Mouse (Mus musculus) olfactory bulb, adult 2 months (tissue): ENCODE measurements at regions not wholly inside any gene's neighbourhood (a gene's known extent, or its start where the extent isn't known, plus 50 kb on each side); places are given as distances from the start of the nearest gene placed in this dataset.

ENCODE experiments used
- H3K27ac ChIP-seq: fragments of 200-500 bp; 2 replicates; pipeline ENCODE4 v1.5.1; 2012; ENCODE audit warnings: low read depth, low read length; ENCODE audit not compliant: insufficient read depth
- H3K4me1 ChIP-seq: fragments of 200-500 bp; 2 replicates; pipeline ENCODE4 v1.6.1; 2012; ENCODE audit warnings: low read length; ENCODE audit not compliant: control insufficient read depth, insufficient read depth
- H3K4me3 ChIP-seq: fragments of 200-500 bp; 2 replicates; pipeline ENCODE4 v1.5.1; 2012; ENCODE audit warnings: mild to moderate bottlenecking, low read depth, low read length, moderate library complexity; ENCODE audit not compliant: insufficient read depth
- CTCF ChIP-seq: fragments of 200-500 bp; IDR thresholded peaks from 2 replicates; pipeline ENCODE4 v1.5.1; 2012; ENCODE audit warnings: low read depth, mild to moderate bottlenecking, low read length, moderate library complexity; ENCODE audit not compliant: insufficient read depth
- POLR2A ChIP-seq: fragments of 200-500 bp; IDR thresholded peaks from 2 replicates; pipeline ENCODE4 v1.6.1; 2012; ENCODE audit warnings: mild to moderate bottlenecking, low read depth, low read length, moderate library complexity; ENCODE audit not compliant: insufficient read depth
- WGBS: fragments of 180-500 bp; shearing (Covaris S2); methylation state at CpG from one replicate; pipeline ENCODE4 v1.1.7; 2018; 5-methylcytosine and 5-hydroxymethylcytosine counted together

DNA sequence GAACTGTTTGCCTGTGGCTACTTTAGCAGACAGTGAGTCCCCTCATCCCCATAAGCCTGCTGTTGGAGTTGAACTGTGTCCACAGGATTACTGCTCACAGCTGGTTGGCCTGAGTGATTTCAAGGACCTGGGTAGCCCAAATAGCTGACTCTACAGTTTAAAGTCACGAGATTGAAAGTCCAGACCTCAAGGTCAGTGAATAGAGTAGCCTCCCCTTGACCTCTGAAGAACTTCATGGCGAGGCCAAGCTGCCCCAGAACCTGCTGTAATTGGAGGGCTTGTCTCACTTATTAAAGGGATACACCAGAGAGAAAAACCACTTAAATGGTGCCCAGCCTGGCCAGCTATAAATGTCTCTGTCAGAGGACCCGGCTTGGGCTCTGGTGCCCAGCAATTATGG is 97.7 kb upstream of the Zbtb40 start:
- TF ChIP-seq CTCF, result no peak
- Histone ChIP-seq H3K4me3 (no peak overlapping the region), H3K27ac (no peak overlapping the region), H3K4me1 (peaks cover 3% of the 10 kb centered on the region; the same call in 1 of the 2 replicates)
- 93% methylated on average over 3 of the region's 3 CpGs for WGBS

DNA sequence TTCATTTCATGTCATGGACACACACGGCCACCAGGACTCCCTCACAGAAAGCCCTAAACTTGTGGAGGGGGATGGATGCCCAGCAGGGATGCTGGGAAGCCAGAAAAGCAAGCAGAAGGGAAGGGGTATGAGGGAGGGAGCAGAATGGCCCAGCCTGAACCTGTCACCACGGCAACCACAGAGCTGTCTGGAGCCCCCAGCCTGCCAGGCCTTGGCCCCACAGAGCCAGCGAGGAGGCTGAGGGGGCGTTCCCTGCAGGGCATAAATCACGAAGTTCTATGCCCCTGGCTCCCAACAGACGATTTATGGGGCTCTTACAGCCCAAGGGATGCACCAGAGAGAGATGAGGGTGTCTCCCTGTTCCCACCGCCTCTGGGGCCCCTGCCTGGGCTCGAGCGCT is 93.7 kb upstream of the Zbtb40 start:
- Histone ChIP-seq H3K4me3 (no peak overlapping the region), H3K4me1 (peaks cover 3% of the 10 kb centered on the region; the same call in 1 of the 2 replicates), H3K27ac (no peak overlapping the region)
- 40% methylated on average over 9 of the region's 9 CpGs for WGBS
- TF ChIP-seq CTCF (no peak), POLR2A (no peak)

GRCm38 (mm10) chr4:137139051-137139705 is 90.6 kb upstream of the Zbtb40 start:
- Histone ChIP-seq H3K27ac (no peak overlapping the region), H3K4me1 (peaks cover 3% of the 10 kb centered on the region; the same call in 1 of the 2 replicates), H3K4me3 (no peak overlapping the region)
- TF ChIP-seq CTCF (no peak), POLR2A (no peak)
- WGBS, result 89% methylated on average over 17 of the region's 17 CpGs

DNA sequence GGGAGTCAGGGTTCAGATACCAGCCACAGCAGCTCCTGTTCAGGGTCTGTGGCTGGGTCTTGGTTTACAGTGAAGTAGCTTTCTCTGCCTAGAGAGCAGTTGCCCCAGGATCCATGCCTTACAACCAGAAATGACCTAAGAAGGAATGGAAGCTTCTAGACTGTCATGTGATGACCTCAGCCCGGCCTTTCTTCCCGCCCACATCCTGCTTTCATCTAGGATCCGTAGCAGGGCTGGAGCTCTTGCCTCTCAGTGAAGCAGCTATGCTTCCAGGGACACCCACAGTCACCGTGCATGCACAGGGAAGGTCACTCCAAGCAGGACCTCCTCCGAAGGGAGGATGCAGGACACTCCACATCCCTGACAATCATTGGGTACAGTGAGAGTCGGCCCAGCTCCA is 89.5 kb upstream of the Zbtb40 start:
- 82% methylated on average over 6 of the region's 6 CpGs for WGBS
- H3K27ac ChIP-seq, result no peak overlapping the region
- no peak overlapping the region for H3K4me3 ChIP-seq
- TF ChIP-seq POLR2A (no peak), CTCF (no peak)
- peaks cover 6% of the 10 kb centered on the region; the same call in 1 of the 2 replicates for H3K4me1 ChIP-seq

- H3K27ac ChIP-seq, result no peak overlapping the region
- no peak overlapping the region for H3K4me3 ChIP-seq
- H3K4me1 ChIP-seq, result 0 out of 2 replicates have a peak, but pooled peaks cover 3% of the 10 kb centered on the region
- TF ChIP-seq POLR2A, result no peak
- WGBS, result 75% methylated on average over 4 of the region's 4 CpGs
These were observed 87.7 kb upstream of the Zbtb40 start for GRCm38 (mm10) chr4:137136313-137136712.

- 0 out of 2 replicates have a peak, but pooled peaks cover 3% of the 10 kb centered on the region for H3K4me1 ChIP-seq
- WGBS, result 75% methylated on average over 8 of the region's 8 CpGs
- TF ChIP-seq CTCF, result no peak
- TF ChIP-seq POLR2A, result no peak
- H3K4me3 ChIP-seq, result no peak overlapping the region
- H3K27ac ChIP-seq, result no peak overlapping the region
These were observed 87.2 kb upstream of the Zbtb40 start for GRCm38 (mm10) chr4:137135792-137136191.

DNA sequence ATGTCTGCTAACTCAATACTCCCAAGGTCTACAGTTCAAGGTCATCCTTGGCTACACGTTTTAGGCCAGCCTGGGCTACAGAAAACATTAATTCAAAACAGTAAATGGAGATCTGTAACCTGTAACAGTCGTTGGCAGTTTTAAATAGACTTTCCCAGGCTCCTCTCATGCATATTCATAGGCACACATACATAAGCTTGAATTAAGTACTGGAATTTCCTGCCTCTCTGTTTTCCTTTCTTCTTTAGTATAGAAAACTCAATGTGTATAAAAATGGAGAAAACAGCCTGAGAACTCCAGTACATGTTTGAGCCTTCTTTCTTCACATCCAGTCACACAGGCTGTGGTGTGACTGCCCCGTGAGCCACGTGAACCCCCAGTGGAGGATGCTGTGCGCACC is 86.0 kb upstream of the Zbtb40 start:
- 0 out of 2 replicates have a peak, but pooled peaks cover 3% of the 10 kb centered on the region for H3K4me1 ChIP-seq
- no peak overlapping the region for H3K27ac ChIP-seq
- 66% methylated on average over 5 of the region's 5 CpGs for WGBS
- H3K4me3 ChIP-seq, result no peak overlapping the region
- TF ChIP-seq CTCF, result no peak
- TF ChIP-seq POLR2A, result no peak

- 0 out of 2 replicates have a peak, but pooled peaks cover 3% of the 10 kb centered on the region for H3K4me1 ChIP-seq
- 65% methylated on average over 13 of the region's 13 CpGs for WGBS
- TF ChIP-seq CTCF (no peak), POLR2A (no peak)
- H3K27ac ChIP-seq, result no peak overlapping the region
- no peak overlapping the region for H3K4me3 ChIP-seq
These were observed 85.2 kb upstream of the Zbtb40 start for GRCm38 (mm10) chr4:137133789-137134188.

DNA sequence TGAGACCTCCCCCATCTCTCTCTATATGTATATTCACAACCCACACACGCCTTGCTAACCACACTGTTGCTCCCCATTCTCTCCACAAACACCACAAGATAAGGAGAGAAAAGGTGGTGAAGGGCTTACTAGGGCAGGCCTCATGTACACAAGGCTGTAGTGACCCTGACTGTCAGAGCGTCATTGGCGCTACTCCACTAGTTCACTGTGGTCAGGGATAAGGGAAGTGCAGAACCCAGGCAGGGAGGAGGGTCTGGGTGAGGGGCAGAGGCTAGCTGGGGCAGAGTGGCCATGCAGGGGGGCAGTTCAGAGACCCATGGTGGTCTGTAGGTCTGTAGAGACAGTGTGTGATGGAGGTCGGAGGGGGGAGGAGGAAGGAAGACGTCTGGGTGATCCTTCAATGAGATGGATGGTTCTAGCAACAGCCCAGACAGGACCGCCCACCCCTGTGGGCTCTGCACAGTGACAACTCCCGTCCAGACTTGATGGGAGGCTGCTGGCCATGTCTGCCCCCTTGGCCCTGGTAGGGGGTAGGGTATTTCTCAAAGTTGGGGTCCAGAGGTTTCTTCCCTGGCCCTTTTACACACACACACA is 82.1 kb upstream of the Zbtb40 start:
- 77% methylated on average over 7 of the region's 7 CpGs for WGBS
- Histone ChIP-seq H3K4me3 (no peak overlapping the region), H3K4me1 (0 out of 2 replicates have a peak, but pooled peaks cover 3% of the 10 kb centered on the region), H3K27ac (no peak overlapping the region)
- no peak for TF ChIP-seq CTCF
- TF ChIP-seq POLR2A, result no peak

GRCm38 (mm10) chr4:137128152-137128551 is 79.6 kb upstream of the Zbtb40 start:
- Histone ChIP-seq H3K27ac (no peak overlapping the region), H3K4me1 (no peaks in the 10 kb centered on the region), H3K4me3 (no peak overlapping the region)
- TF ChIP-seq POLR2A (no peak), CTCF (no peak)
- 76% methylated on average over 15 of the region's 15 CpGs for WGBS
